Mouse (Mus musculus) cerebellum, postnatal 10 days (tissue): ENCODE results near the gene Chd6.

ENCODE experiments used
- DNase-seq, 2 experiments: peaks; one replicate each; pipeline ENCODE4 v3.0.0; 2021; ENCODE audit warnings: mixed read lengths in 2 of 2

The Chd6 gene

GRCm38 (mm10) chr2:160925203-160925602 is 183.7 kb downstream of the Chd6 start:
- DNase-seq, result peak; percentile 71 to 83

GRCm38 (mm10) chr2:160921285-160921684 is 187.6 kb downstream of the Chd6 start:
- DNase-seq, result no peak

- DNase-seq, result no peak
Observed at GRCm38 (mm10) chr2:160918930-160919215, 190.0 kb downstream of the Chd6 start.

- DNase-seq, result no peak
Observed at GRCm38 (mm10) chr2:160918154-160918929, 190.5 kb downstream of the Chd6 start.

- no peak for DNase-seq
Observed at GRCm38 (mm10) chr2:160917313-160917712, 191.6 kb downstream of the Chd6 start.

- DNase-seq, result no peak
Observed at GRCm38 (mm10) chr2:160916714-160917113, 192.2 kb downstream of the Chd6 start.

GRCm38 (mm10) chr2:160915821-160916610 is 192.9 kb downstream of the Chd6 start:
- peak in 1 of 2 experiments; percentile 61 for DNase-seq

- peak in 1 of 2 experiments; percentile 50 for DNase-seq
Observed at GRCm38 (mm10) chr2:160914656-160915055, 194.2 kb downstream of the Chd6 start.

- DNase-seq, result peak in 1 of 2 experiments; percentile 49
Observed at GRCm38 (mm10) chr2:160912231-160912671, 196.6 kb downstream of the Chd6 start, which contains the start of gene Emilin3. TSS of gene Emilin3 (minus strand) at chr2:160912328.

GRCm38 (mm10) chr2:160911558-160912201 is 197.2 kb downstream of the Chd6 start:
- DNase-seq, result peak; percentile 50 to 60

- DNase-seq, result no peak
Observed at GRCm38 (mm10) chr2:160910633-160911032, 198.2 kb downstream of the Chd6 start.

- DNase-seq, result peak; percentile 46 to 60
Observed at GRCm38 (mm10) chr2:160908607-160909006, 200.3 kb downstream of the Chd6 start.

- peak; percentile 87 to 92 for DNase-seq
Observed at GRCm38 (mm10) chr2:160906101-160906500, 202.8 kb downstream of the Chd6 start.

- DNase-seq, result no peak
Observed at GRCm38 (mm10) chr2:160905301-160905700, 203.6 kb downstream of the Chd6 start.

- DNase-seq, result peak in 1 of 2 experiments; percentile 73
Observed at GRCm38 (mm10) chr2:160901656-160902412, 207.0 kb downstream of the Chd6 start.
